Mouse (Mus musculus) testis, postnatal 10 days (tissue): ENCODE data around the gene Cfd.

Experiments
- DNase-seq: peaks from one replicate; pipeline ENCODE4 v3.0.0; 2021; ENCODE audit warnings: low spot score

The Cfd gene

GRCm38 (mm10) chr10:79934272-79934721 is 43.6 kb downstream of the Cfd start:
- peak; percentile 78 for DNase-seq

- no peak for DNase-seq
Measured at GRCm38 (mm10) chr10:79934794-79935569, 44.3 kb downstream of the Cfd start.

GRCm38 (mm10) chr10:79936284-79936910 is 45.7 kb downstream of the Cfd start:
- DNase-seq = no peak

- DNase-seq = peak; percentile 84
Measured at GRCm38 (mm10) chr10:79936911-79937441, 46.3 kb downstream of the Cfd start.

- DNase-seq = no peak
Measured at GRCm38 (mm10) chr10:79937775-79938526, 47.3 kb downstream of the Cfd start.

GRCm38 (mm10) chr10:79940749-79941148 is 50.1 kb downstream of the Cfd start:
- no peak for DNase-seq
